Mouse (Mus musculus) regulatory T cell (primary cell): Measurements from ENCODE around the gene Radil.

Source experiments
- in situ Hi-C: fragments of 300-600 bp; cut with MboI, MseI; formaldehyde crosslinking; loops from one replicate; pipeline ENCODE4 v1.15.1; 2025; ENCODE audit warnings: high pct_unique_total_duplicates

Gene Radil

DNA sequence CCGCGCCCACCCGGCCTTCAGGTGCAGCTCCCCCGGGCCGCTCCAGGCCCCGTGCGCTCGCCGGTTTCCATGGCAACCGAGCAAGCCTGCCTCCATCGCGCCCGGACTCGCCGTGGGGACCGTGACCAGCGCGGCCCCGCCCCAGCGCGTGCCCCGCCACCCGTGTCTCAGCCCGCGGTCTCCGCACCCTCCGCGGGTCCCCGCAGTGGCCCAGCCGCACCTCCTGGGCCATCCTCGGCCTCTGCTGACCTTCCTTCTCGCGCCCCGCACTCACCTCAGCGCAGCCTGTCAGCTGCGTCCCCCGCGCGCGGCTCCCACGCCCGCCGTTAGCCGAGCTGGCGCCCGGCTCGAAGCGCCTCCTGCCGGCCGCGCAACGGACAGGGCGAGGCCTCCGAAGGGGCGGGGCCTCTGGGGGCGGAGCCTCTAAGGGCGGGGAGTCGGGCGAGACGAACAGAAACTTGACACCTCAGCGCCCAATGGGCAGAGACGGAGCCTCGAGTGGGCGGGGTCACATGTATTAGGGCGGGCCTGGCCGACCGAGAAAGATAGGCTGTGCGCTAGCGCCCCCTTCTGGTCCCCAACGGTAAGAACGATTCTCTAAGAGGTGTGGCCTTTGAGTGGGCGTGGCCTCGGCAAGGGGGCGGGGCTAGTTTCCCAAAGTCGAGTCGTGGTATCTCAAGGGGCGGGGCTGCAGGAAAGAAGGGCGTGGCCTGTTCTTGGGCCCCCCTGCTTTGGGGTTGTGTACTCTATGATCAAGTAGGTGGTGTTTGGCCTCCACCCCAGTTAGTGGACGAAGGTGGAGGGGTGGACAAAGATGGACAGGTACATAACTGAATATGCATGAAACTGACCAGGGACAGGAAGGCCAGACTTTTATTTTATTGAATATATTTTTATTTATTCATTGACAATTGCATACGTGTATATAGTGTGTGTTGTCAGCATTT is at the start of gene Radil:
TSS of gene Radil (minus strand) at position 393 of the 947 bp plus-strand sequence.
- in situ Hi-C loops: no loop called here

DNA sequence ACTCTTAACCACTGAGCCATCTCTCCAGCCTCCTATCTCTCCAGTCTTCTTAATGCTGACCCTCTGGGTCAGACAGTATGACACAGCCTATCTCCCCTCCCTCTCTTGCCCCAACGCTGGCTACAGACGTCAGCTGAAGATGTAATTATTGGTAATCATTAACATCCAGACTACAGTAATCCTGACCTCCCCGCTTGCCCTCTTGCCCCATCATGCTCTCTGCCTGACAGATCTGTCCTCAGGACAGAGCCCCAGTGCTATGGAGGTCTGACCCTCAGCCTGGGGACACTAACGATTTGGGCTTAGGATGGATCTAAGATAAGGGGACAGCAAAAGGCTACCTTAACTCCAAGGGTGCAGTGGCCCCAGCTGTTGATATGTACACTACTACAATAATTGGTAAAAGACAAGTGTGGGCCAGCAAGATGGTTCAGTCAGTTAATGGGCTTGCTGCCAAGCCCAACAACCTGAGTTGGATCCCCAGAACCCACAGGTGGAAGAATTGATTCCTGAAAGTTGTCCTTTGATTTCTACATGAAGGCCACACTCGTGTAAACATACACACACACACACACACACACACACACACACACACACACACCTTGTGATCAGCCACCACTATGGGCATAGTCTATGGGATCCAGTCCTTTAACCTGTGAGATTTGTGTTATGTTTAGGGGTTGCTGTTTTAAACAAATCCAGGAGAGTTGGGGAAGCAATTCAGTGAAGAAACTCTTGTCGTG is 46.9 kb upstream of the Radil start:
- in situ Hi-C loops: no loop called here

DNA sequence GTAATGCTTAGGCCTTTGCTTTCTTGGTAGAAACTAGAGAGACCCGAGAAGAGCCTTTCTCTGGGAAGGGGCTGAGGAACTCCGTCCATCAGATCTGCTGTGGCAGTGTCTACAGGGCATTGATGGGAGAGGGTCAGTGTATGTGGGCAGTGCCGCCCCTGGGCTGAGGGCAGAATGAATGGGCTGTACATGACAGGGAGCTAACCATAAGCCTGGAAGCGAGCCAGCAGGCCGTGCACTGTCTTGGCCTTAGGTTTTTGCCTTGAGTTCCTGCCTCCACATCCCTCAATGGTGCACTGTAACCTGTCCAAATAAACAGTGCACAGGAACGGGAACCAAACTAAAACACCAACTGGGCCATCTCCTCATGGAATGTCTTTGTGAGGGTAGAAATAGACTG is 45.8 kb upstream of the Radil start:
- in situ Hi-C loops: no loop called here

GRCm38 (mm10) chr5:142595698-142596097 is 44.8 kb upstream of the Radil start:
- in situ Hi-C loops: no loop called here

GRCm38 (mm10) chr5:142590953-142591616 is 40.2 kb upstream of the Radil start:
- in situ Hi-C loops: no loop called here

DNA sequence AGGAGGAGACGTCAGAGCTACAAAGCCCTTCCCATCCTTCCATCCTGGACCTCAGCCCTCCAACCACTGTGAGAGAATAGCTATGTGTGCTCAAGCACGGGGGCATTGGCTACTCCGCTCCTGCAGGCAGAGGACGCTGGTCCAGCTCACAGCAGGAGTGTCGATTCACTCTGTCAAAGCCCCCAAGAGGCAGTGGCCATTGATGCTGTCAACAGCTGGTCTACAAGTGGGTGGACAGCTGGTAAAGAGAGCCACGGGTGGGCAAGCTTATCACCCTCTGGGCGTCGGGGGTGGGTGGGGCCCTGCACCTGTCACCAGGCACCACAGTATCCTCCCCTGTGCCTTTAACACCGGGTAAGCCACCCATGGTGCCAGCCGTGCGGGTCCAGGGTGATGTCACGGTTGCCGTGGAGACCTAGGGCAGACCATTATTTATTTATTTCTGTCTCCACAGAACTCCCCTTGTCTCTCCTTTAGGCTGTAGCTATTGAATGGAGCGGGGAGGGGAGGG is 32.8 kb upstream of the Radil start:
- in situ Hi-C loops: no loop called here

GRCm38 (mm10) chr5:142581517-142581916 is 30.6 kb upstream of the Radil start:
- in situ Hi-C loops: no loop called here

DNA sequence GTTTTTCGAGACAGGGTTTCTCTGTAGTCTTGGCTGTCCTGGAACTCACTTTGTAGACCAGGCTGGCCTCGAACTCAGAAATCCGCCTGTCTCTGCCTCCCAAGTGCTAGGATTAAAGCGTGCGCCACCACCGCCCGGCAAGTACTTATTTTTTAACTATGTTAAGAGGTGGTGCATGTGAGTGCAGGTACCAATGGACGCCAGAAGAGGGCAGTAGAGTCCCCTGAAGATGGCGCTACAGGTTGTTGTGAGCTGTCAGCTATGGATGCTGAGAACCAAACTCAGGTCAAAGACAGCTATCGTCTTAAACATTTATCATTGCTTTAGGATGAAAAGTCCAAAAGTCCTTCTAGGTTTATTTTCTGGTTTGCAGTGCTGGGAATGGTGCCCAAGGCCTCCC is 27.3 kb upstream of the Radil start:
- in situ Hi-C loops: no loop called here

- in situ Hi-C loops: no loop called here
These were observed 25.9 kb upstream of the Radil start for GRCm38 (mm10) chr5:142576832-142577231.

GRCm38 (mm10) chr5:142574323-142575057 is 23.6 kb upstream of the Radil start:
- in situ Hi-C loops: no loop called here

GRCm38 (mm10) chr5:142564606-142565005 is 13.7 kb upstream of the Radil start:
- in situ Hi-C loops: no loop called here

- in situ Hi-C loops: no loop called here
These were observed 9.4 kb upstream of the Radil start for GRCm38 (mm10) chr5:142560261-142560660.

GRCm38 (mm10) chr5:142557397-142558067 is 6.6 kb upstream of the Radil start:
- in situ Hi-C loops: no loop called here

- in situ Hi-C loops: no loop called here
These were observed 5.8 kb upstream of the Radil start for GRCm38 (mm10) chr5:142556721-142557120.

DNA sequence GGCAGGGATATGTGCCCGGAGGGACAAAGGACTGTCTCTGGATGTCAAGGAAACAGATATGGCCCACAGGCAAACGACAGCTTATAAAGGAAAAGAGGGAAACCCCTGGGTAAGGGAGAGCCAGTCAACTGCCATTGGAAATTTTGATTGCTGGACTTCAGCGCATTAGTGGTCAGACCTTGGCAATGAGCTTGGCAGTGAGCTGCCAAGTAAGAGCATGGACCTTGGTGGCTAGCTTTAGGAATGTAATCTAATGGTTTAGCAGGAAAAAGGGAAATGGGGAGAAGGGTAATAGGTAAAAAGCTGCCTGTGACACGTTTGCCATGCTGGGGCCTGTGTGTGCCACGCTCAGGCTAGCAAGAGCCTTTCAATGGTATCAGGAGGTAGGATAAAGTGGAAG is 5.0 kb upstream of the Radil start:
- in situ Hi-C loops: no loop called here

DNA sequence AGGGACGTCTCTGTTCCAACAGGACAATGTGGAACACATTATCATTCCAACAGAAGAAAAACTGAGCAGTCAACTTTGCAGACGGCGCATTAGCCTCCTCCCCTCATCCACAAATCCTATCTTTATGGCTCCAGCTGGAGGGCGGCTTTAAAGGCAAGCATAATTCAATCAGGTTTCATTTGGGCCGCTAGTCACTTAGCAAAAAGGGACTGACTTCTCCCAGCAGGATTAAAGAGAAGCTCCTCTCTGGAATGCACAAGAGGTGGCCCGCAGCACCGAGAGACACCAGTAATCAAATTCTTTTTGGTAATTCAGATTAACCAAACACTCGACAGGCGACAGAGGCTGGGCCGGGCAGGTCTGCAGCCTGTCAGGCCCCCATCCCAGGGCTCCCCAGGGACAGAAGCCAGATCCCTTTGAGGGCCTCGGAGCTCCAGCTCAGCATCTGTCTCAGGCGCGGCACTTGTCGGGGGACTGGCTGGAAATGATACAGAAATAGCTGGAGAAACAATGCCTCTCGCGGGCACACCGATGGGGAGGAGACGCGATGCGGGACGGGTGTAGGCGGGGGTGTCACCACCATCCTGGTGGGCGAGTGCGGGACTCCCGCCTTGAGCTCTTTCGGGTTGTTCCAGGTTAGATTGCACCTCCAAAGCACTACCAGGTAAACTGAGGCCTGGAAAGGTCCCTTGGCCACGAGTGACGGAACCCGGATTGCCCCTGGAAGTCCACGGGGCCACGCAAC is 765 bp downstream of the Radil start:
- in situ Hi-C loops: loop anchor here (5.0 kb wide), 1 partner anchor 68 kb away; no protein-coding TSS in a partner anchor

GRCm38 (mm10) chr5:142549441-142549840 is 1.5 kb downstream of the Radil start:
- in situ Hi-C loops: loop anchor here (5.0 kb wide), 1 partner anchor 67 kb away; no protein-coding TSS in a partner anchor

GRCm38 (mm10) chr5:142547066-142547465 is 3.8 kb downstream of the Radil start:
- in situ Hi-C loops: loop anchor here (5.0 kb wide), 1 partner anchor 65 kb away; no protein-coding TSS in a partner anchor

DNA sequence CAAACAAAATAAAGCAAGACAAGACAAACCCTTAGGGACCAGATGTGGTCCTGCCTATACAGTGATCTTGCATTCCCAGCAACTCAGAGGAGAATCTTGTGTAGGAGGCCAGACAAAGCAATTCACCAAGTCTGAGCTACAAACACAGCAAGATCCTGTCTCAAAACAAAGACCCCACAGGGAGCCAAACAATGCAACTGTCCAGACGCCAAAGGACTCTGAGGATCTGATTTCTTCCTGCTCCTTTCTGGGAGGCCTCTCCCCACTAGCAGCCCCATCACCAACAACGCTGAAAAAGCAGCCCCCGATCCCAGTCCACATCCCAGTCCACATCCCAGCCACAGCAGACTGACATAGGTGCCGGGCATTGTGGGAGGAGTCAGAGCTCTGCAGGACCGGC is 4.6 kb downstream of the Radil start:
- in situ Hi-C loops: loop anchor here (5.0 kb wide), 1 partner anchor 64 kb away; no protein-coding TSS in a partner anchor
